Mouse (Mus musculus) layer of hippocampus, adult 2 months (tissue): ENCODE measurements at regions not wholly inside any gene's neighbourhood (a gene's known extent, or its start where the extent isn't known, plus 50 kb on each side); places are given as distances from the start of the nearest gene placed in this dataset.

Experiments used
- DNase-seq, 2 experiments: peaks; one replicate each; pipeline ENCODE4 v3.0.0; 2022; ENCODE audit warnings: low spot score in 2 of 2
- H3K27ac ChIP-seq: fragments of 200-600 bp; 2 replicates; pipeline ENCODE4 v1.8.1; 2022
- H3K4me3 ChIP-seq: fragments of 200-600 bp; 2 replicates; pipeline ENCODE4 v1.8.1; 2022; ENCODE audit warnings: mild to moderate bottlenecking
- CTCF ChIP-seq: fragments of 200-600 bp; conservative IDR thresholded peaks from 2 replicates; pipeline ENCODE4 v1.8.1; 2022; ENCODE audit warnings: antibody characterized with exemption, mild to moderate bottlenecking, moderate library complexity

DNA sequence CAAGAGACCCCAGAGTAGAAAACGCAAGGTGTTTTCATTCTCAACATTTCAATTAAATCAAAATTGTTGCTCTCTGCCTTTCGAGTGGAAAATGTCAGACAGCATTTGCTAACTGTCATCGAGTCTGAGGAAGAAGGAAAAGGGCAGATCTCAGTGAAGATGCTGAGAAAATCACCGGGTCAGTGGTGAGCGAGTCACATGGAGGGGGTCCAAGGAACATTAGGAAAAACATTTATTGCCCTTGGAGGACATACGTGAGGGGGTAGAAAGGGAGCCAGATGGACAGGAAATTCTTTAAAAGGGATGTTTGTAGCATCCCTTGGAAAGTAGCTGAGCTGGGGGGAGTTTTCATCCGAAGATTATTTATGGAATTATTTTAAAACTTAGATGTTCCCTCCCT lies 425.4 kb upstream of the Rgma start:
- DNase-seq, result no peak
- Histone ChIP-seq H3K4me3 (no peak overlapping the region), H3K27ac (no peak overlapping the region)
- TF ChIP-seq CTCF, result no peak

DNA sequence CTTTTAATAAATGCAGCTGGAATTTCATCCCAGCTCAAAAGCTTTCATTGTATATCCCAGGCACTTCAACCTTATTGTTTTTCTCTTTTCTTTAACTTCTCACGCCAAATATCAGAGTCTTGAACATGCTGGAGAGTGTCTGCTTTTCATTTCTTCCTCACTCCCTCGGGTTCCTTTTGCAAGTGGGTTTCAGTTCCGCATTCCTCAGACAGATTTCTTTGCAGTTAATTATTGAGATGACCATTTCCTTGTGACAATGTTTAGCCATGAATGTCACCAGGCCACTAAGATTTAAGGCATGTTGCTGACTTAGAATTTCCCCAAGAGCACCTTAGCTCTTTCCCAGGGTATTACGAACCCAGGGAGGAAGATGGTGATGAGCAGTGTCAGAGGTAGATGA lies 417.6 kb upstream of the Rgma start:
- TF ChIP-seq CTCF, result no peak
- Histone ChIP-seq H3K27ac (no peak overlapping the region), H3K4me3 (no peak overlapping the region)
- no peak for DNase-seq

DNA sequence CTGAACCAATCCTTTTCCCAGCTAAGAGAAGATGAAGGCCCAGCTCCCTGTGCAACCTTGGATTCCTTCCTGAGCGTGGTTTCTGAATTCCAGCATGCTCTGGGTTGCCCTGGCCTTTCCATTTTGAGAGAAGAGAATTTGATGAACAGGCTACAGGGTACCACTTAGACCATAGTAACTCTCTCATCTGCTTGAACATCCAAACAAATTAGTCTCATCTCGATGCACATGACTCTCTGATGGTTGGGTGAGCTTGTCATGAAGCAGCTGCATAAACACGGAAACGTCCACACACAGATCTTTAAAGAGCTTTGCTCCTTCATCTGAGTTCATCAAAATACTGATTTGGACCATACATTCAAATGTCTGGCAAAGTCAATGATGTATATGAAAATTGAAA lies 414.0 kb upstream of the Rgma start:
- no peak for DNase-seq
- H3K4me3 ChIP-seq, result no peak overlapping the region
- H3K27ac ChIP-seq, result no peak overlapping the region
- no peak for TF ChIP-seq CTCF

DNA sequence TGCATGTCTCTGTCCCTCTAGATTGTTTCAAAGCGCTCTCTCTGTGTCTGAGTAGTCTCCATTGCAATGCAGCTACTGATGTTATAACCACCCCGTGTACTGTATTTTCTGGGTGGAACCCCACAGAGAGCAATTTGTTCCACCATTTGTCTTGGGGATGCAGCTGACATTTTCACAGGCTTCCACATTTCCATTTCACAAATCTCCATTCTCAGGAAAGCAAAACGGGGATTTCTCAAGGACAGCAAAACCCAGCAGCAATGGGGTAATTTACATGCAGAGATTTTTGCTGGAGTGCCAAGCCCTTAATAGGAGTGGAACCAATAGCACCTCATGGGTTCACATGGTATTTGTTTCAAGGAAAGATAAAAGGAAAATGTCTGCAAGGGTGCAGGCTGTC lies 412.5 kb upstream of the Rgma start:
- no peak for TF ChIP-seq CTCF
- Histone ChIP-seq H3K27ac (no peak overlapping the region), H3K4me3 (no peak overlapping the region)
- DNase-seq, result no peak

DNA sequence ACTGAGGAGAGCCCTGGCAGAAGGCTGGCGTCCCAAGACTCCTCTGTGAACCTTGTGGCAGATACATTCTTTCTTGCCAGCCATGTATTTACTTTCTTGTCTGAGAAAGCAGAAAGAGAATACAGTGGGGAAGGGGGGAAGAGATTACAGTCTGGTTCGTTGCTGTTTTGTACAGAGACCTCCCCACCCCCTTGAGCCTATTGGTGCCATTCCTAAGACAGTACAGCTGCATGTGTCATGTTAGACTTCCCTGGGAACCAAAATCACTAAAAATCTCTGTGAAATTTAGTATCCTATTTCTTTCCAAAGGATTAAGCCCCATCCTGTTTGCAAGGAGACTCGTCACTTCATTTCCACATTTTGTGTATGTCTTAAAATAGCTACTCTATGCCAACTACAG lies 411.4 kb upstream of the Rgma start:
- DNase-seq, result no peak
- no peak for TF ChIP-seq CTCF
- no peak overlapping the region for H3K27ac ChIP-seq

DNA sequence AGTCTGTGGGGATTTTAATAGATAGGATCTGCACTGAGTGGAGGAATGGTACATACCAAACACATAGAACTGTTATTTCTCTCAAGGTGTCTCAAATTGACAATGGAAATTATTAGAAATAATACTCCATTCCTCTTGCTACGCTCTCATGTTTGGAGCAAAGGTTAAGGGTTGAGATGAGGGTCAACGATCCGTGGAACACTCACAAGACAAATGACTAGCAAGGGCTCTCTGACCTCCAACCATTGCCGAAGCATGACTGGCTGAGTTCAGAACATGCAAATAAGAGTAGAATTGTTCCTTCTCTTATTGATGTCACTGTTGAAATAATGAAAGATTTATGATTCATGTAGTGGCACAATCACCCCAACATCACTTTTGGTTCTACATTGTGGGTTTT lies 407.1 kb upstream of the Rgma start:
- Histone ChIP-seq H3K27ac (no peak overlapping the region), H3K4me3 (no peak overlapping the region)
- no peak for TF ChIP-seq CTCF
- no peak for DNase-seq

More for the DNA sequence above, 411.4 kb upstream of the Rgma start:
- no peak overlapping the region for H3K4me3 ChIP-seq

DNA sequence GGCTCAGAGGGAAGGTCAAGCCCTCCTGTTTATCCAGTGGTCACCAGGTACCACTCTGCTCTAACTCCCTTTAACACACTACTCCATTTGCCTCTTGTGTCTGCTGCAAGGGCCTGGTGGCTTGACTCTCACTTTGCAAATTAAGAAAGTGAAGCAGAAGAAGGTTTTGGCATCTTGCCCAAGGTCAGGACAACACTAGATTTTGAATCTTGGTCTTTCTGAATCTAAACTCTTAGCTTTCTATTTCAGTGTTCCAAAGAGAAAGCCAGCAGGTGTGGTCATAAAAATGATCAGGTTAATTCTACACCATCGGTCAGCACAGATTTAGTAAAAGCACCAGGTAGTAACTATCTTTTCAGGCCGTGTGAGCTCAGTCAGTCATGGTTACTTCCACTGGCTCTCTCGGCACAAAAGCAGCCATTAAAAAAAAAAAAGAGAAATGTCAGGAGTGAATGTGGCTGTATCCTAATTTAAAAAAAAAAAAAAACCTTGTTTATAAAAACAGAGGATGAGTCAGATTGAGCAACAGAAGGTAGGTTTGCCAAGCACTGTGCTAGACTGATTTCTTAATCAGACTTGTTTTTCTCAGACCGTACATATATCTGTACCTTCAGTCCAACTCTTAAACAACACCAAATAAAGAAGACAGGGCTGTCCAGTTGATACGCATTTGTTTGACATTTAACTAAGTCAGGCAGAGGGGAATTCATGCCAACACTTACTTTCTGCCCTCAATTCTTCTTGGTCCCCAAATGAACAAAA lies 403.6 kb upstream of the Rgma start:
- H3K27ac ChIP-seq, result no peak overlapping the region
- no peak for TF ChIP-seq CTCF
- DNase-seq, result no peak
- no peak overlapping the region for H3K4me3 ChIP-seq

DNA sequence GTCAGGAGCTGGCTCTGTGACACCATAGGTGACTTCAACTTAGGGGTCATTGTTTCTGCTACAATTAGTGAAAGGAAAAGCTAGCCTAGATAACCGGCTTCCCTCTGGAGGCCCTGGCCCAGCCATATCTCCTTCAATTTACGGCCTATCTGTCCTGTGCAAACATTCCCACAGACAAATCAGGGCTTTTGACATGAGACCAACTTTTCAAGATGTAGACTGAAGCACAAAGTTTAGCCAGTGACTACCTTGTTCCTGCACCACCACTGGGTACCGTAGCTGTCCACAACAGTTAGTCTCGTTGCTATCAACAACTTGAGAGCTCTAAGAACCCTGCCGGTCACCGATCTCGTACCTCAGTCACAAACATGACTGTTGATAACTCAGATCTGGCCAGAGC lies 402.9 kb upstream of the Rgma start:
- DNase-seq, result no peak
- Histone ChIP-seq H3K27ac (no peak overlapping the region), H3K4me3 (no peak overlapping the region)
- TF ChIP-seq CTCF, result no peak

DNA sequence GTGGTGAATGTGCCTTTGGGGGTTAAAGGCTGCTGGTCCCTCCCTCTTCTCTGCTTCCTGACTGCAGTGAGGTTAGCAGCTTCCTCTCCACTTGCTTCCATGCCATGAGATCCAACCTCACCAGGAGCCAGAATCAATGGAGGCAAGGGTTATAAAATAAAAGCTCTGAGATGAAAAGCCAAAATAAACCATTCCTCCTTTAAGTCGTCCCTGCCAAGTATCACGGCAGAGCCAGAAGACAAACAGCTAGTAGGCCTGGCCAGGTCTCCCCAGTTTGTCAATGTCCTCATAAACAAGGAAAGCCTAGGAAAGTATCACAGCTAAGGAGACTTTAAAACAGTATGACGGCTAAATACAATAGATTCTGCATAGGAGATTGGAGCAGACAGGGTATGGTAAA lies 401.5 kb upstream of the Rgma start:
- DNase-seq, result no peak
- no peak for TF ChIP-seq CTCF
- Histone ChIP-seq H3K4me3 (no peak overlapping the region), H3K27ac (no peak overlapping the region)

DNA sequence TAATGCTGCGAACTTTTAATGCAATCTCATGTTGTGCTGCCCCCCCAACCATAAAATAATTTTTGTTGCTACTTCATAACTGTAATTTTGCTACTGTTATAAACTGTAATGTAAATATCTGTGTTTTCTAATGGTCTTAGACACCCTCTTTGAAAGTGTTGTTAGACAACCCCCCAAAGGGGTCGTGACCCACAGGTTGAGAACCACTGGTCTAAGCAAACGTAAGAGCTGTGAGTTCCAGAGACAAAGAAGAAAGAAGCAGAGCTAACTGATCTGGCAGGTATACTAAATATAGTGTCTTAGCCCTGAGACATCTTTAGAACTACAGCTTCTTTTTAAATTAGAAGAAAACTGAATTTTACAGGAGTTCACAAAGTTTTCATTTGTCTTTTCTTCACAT lies 400.9 kb upstream of the Rgma start:
- Histone ChIP-seq H3K27ac (no peak overlapping the region), H3K4me3 (no peak overlapping the region)
- no peak for TF ChIP-seq CTCF
- DNase-seq, result no peak

DNA sequence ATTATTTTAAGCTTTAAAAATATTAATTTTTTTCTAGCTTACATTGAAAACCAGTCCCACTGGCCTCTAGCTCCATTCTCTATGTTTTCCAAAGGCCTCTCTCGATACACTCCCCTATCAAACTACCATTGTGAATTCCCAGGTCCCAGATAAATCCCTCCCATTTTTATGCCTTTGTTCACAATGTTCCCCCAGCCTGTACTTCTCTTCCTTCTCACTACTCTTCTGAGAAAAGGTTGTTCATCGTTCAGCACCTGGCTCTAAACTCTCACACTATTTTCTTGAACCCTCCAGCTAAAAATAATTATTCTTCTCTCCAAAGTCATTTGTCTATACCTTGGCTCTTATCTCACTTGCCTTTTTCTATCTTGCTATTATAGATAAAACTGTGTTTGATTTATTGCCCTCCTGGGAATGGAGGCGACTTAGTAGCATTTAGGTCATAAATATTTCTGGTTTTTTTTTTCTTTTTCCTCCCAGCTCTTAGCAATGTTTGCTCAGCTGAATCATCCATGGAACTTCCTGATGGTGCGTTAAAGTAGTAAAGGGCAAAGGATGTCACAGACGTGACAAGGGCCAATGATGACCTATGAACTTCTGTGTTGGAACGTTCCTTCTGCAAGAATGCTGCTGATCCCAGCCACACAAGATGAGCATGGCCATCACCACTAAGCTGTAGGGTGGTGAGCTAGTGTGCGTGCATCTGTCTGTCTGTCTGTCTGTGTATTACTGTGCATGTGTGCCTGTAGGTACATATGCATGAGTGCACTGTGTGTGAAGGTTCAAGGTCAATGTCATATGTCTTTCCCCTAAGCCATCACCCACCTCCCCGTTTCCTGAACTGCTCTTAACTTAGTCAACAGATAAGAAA lies 384.5 kb upstream of the Rgma start:
- Histone ChIP-seq H3K27ac (no peak overlapping the region), H3K4me3 (no peak overlapping the region)
- no peak for DNase-seq
- no peak for TF ChIP-seq CTCF

DNA sequence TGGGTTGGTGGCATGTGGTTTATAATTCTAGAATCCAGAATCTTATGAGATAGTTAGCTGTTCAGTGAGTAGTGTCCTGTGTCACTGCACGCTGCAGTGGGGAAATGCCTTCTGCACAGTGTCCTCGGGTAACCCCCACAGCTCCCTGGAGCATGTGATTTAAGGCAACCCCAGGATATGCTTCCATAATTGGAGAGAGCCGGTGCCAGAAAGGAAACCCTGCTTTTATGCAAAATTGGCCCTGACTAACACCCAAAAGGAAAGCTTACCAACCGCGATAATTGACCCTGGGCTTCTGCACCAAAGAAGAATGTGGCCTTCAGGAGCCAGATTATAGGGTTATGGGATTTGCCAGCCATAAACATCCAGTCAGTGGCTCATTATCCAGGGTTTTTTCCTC lies 376.9 kb upstream of the Rgma start:
- peak in 1 of 2 experiments; percentile 2 for DNase-seq
- Histone ChIP-seq H3K27ac (no peak overlapping the region), H3K4me3 (no peak overlapping the region)
- no peak for TF ChIP-seq CTCF

DNA sequence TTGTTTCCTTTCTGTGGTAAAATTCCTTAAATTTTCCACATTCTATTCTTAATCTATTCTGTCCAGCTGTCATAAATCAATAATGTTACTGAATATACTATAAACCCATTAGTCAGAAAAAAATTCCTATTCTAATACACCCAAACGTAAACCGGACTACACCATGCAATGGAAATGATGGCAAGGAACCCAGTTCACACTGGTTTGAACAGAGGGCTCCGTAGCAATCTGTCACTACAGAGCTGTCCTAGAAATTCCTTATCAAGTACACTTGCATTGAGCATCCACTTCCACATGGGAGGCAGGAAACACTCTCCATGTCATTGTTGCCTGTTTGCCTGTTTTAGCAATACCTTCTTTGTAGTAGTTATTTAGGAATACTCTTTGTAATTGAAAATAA lies 356.2 kb upstream of the Rgma start:
- TF ChIP-seq CTCF, result no peak
- no peak overlapping the region for H3K27ac ChIP-seq
- DNase-seq, result no peak
- H3K4me3 ChIP-seq, result no peak overlapping the region
